Mouse (Mus musculus): Measurements from ENCODE around the gene Hspd1.
"Not testable (repeated sequence)": the region's sequence is repeated elsewhere in the genome, so short reads cannot be mapped to it uniquely, and the experiment has no call there.

Hspd1 gene

GRCm38 (mm10) chr1:55087932-55088610, at the start of gene Hspd1, which contains the start of gene Hspe1:
TSS of gene Hspd1 (minus strand) at chr1:55088243.
TSS of gene Hspe1 (plus strand) at chr1:55088132.
- DNase-seq = peak; percentile 99

GRCm38 (mm10) chr1:55135846-55136245, 47.8 kb upstream of the Hspd1 start:
- no peak for DNase-seq

GRCm38 (mm10) chr1:55134301-55134700, 46.3 kb upstream of the Hspd1 start:
- no peak for DNase-seq

DNA sequence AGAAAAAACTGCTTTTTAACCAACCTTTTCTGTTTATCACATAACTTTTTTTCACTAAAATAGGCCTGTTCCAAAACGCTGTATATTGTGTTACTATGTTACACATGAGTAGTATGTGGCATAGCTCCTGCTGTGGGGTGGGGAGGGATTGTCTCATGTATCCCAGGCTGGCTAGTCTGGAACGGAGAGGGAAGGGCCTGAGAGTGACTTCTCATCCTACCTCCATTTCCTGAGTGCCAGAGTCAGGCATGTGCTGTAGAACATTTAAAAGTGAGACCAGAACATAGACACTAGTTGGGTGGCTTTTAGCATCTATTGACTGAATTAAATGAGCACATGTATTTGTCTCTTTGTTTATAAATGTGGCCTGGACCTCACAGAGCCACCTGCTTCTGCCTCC, 45.1 kb upstream of the Hspd1 start:
- DNase-seq = no peak

- DNase-seq = no peak
Observed at GRCm38 (mm10) chr1:55132308-55132707, 44.3 kb upstream of the Hspd1 start.

DNA sequence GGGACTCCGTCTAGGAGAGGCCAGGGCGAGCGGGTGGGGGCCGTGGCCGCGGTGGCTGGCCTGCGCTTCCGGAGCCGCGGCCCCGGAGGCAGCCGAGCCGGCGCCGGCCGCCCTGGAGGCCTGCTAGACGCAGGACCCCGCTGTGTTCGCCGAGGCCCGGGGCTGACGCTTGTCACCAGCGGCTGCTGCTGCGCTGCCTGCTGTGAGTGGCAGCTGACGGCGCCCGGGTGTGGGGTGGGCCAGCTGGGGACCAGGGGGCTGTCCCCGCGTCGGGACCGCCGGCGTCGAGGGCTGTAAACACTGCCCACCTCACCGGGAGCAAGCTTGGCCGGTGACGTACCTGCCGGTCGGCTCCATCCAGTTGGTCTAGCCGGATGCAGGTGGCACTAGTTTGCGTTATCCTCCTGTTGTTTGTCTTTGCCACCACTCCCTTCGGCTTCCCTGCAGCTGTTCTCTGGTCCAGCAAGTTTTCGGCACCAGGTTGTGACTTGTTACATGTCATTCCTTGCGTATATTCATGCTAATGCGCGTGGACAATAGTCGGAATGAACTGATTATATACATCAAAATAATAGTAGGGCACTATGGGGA, 43.5 kb upstream of the Hspd1 start:
- DNase-seq = peak; percentile 66

DNA sequence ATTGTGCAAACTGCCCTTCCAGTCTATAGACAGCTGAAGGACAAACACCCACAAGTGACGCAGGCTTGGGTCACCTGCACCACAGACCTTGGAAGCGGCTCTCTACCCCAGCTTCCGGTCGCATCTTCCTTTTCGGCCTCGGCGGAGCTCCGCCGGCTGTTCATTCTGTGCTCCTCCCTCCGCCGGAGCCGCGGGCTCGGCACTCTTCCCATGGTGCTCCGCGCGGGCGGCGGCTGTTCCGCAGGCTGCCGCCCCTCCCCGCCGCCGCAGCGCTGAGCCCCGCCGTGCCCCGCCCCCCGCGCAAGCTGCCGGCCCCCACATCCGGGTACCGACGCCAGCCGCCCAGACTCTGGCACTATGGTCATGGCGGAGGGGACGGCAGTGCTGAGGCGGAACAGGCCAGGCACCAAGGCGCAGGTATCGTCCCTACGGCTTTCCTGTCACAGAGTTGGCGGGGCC, 42.9 kb upstream of the Hspd1 start, which contains the start of gene Mob4:
Gene Mob4 (plus strand): TSS at position 289 of the 459 bp plus-strand sequence.
- peak; percentile 95 for DNase-seq

- no peak for DNase-seq
Observed at GRCm38 (mm10) chr1:55130190-55130916, 42.3 kb upstream of the Hspd1 start.

DNA sequence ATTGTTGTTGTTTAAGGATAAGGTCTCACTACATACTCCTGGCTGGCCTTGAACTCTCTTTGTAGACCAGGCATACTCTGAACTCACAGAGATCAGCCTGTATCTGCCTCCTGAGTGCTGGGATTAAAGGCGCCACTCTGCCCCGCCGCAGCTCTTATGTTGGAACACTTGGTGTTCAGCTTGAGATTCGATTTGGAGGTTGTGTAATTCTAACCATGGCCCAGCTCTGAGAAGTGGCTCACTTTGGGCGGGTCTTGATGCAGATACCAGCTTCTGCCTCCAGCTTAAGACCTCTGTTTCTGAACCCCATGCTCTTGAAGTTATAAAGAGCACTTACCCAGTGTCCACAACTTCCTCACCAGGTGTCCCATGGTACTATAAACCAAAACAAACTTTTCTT, 41.7 kb upstream of the Hspd1 start:
- DNase-seq = no peak

DNA sequence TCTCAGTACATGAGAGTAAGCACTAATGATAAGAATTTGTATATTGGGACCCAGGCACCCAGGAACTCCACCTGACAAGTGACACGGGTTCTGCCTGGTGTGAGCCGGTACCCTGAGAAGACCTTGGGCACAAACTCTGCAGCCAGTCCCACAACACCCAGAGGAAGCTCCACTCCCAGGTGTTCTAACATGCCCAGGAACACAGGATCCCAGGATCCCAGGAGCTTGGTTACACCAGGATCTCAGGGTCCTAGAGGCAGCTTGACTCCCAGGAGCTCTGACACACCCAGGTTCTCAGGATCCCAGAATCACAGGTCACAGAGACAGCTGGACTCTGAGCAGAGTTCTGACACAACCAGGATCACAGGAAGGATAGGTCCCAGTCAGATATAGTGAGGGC, 36.1 kb upstream of the Hspd1 start:
- DNase-seq = not testable (repeated sequence)

GRCm38 (mm10) chr1:55123561-55123960, 35.5 kb upstream of the Hspd1 start:
- DNase-seq = no peak

DNA sequence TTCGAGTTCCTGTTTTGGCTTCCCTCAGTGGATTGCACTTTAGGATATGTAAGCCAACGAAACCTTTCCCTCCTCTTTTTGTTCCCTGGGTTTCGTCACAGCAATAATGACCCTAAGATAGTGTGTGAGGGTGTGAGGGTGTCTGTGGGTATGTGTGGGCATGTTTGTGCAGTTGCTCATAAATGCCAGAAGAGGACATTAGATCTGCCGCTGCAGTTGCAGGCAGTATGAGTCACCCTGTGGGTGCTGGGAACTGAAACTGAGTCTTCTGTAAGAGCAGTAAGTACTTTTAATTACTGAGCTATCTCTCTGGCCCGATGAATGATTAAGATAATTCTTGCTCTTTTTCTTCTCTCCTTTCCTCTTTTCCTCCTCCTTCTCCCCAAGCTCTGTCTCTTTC, 35.0 kb upstream of the Hspd1 start:
- DNase-seq = no peak

- no peak for DNase-seq
Observed at GRCm38 (mm10) chr1:55109066-55109766, 21.2 kb upstream of the Hspd1 start.

DNA sequence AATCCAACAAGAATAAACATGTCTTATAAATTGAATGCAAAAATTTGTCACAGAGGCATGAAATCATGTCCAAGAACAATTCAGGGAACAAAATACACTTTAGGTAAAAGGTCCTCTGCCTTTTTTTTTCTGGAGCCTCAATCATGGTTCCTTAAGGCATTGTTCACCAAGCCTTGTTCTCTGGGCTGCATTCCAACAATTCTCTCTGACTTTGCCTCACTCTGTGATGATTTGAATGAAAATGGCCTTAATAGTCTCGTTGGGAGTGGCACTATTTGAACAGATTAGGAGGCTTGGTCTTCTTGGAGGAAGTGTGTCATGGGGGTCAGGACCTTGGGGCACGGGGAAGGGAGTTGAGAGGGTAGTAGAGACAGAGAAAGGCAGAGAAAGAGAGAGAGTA, 20.4 kb upstream of the Hspd1 start:
- DNase-seq = no peak

DNA sequence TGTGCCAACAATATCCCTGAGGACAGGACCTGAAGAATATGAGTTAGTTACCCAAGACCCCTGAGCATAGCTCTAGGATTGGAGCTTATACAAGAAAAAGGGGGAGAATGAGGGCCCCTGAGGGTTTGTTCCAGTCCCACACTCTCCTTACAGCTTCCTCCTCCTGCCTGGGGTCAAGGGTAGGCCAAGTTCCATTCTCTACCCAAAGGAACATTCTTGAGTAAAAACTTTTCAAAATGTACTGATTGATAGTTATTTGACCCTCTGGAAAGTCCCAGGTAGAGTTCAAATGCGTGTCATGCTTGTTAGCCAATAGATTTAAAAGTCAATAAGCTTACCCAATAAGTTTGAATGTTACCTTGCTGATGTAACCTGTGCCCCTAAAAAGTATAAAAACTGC, 19.6 kb upstream of the Hspd1 start:
- DNase-seq = no peak

- DNase-seq = no peak
Observed at GRCm38 (mm10) chr1:55106919-55107585, 19.0 kb upstream of the Hspd1 start.

DNA sequence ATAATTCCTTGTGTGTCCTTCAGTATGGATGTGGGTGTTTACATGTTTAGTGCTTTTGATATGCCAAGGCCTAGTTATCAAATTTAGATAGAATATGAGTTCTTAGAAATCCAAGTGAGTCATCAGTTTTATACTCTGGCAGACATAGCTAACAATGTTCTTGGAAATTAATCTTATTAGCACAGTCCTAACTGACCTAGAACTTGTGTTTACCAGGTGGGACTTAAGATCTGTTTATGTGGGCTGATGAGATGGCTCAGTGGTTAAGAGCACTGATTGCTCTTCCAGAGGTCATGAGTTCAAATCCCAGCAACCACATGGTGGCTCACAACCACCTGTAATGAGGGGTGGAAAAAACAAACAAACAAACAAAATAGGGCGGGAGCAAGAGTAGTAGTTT, 4.4 kb upstream of the Hspd1 start:
- no peak for DNase-seq

- DNase-seq = no peak
Observed at GRCm38 (mm10) chr1:55092056-55092455, 4.0 kb upstream of the Hspd1 start.

DNA sequence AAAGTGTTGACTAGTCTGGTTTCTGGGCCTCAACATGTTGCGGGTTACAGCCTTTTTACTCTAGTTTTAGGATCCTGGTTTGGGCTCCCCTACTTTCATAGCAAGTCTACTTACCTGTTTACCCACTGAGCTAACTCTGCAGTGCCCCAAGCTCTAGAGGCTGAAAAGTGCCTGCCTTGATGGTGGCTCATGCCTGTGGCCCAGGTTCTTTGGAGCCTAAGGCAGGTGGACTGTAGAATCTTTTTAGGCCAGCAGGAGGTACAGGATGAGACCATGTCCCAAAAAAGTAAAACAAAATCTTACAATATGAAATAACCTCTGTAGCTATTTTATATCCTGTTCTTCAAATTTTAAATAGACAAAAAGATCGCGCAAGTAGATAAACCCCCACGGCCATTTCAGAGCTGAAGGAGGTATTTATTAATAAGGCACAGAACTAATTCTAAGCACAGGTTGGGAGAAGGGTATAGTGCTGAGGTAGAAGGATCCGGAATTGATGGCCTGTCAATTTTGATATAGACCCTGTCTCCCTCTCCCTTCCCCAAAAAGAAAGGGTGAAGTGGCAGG, 1.5 kb upstream of the Hspd1 start:
- no peak for DNase-seq

DNA sequence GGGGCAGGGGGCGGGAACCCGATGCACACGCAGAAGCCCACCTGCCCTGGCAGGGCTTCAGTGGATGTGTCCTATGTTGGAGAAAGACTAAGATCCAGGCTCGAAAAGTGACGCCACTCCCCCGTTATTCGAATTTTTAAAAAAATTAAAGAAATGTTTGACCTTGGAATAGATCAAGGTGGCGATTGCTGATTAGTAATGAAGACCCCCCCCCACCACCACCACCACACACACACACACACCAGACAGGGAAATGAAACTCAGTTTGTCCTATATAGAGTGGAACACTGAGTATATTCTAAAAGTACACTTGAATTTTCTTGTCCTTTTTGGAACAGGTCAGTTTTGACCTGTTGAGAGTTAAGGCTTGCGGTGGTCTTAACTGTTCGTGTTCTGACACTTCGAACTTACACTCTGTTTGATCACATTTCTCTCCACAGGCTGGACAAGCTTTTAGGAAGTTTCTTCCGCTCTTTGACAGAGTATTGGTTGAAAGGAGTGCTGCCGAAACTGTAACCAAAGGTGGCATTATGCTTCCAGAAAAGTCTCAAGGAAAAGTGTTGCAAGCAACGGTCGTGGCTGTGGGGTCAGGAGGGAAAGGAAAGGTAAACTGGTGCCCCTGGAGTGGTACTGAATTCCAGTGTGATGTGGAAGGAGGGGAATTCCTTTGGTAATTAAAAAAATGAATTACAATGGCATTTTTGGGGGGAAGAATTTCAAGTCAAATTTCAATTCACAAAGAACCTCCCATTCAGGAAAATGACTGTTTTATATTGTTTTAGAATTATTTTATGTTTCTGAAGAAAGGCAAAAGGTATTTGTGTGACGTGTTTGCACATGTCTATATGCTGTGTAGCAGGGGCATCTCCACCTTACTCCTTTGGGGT, 811 bp upstream of the Hspd1 start:
- no peak for DNase-seq

- no peak for DNase-seq
Observed at GRCm38 (mm10) chr1:55087401-55087904, 590 bp downstream of the Hspd1 start.

Measured in embryo, embryonic 11 days (tissue).